In genomic region chr10:59604879-59605464, GRCm38 (mm10) we compare ENCODE assay signal across 26 mouse cellular contexts. TPM values are rescaled to one million over a fixed set of nuclear protein-coding genes. Genes with fewer than 3 reads are reported as not detected.
A peak's percentile ranks its signal among the peaks of the same experiment; 100 is the strongest.
DNase-seq lines count a peak whose midpoint lies in the region; ATAC-seq and TF ChIP-seq lines count a peak whose summit lies in the region.
"Had no signal": no experiment of that assay in that cellular context is flagged by ENCODE, and none has a peak within 500 bp of the region (broad histone marks: within the 10 kb centered on the region; RNA-seq: fewer than 3 reads in every experiment).

No protein-coding gene starts in this region.

- no peak for ATAC-seq in liver, postnatal 0 days
- peak; percentile 30; the same call in 1 of the 2 replicates for ATAC-seq in common myeloid progenitor, adult 5-6 weeks (replicated peaks; ENCODE audit: low read depth, poor library complexity, severe bottlenecking)
- peak; percentile 38; the same call in 1 of the 2 replicates for ATAC-seq in stomach, postnatal 0 days (ENCODE audit: low FRiP score, low TSS enrichment)
- ATAC-seq: forebrain, embryonic 13.5 days; forebrain, postnatal 0 days had no signal

- no peaks in the 10 kb centered on the region for H3K9me3 ChIP-seq in liver, postnatal 0 days (ENCODE audit: low read length)
- no peaks in the 10 kb centered on the region for H3K9me3 ChIP-seq in MEL (replicated peaks; ENCODE audit: insufficient read depth, low read length)
- H3K9me3 ChIP-seq in stomach, postnatal 0 days (ENCODE audit: control insufficient read depth, low read length), result no peaks in the 10 kb centered on the region
- H3K9me3 ChIP-seq: embryonic facial prominence, embryonic 13.5 days; forebrain, embryonic 13.5 days; heart, embryonic 12.5 days; hindbrain, embryonic 10.5 days had no signal

- no peak for TF ChIP-seq CTCF in liver, postnatal 0 days (IDR thresholded peaks at IDR 0.05; ENCODE audit: low read depth)
- TF ChIP-seq CTCF in MEL (IDR thresholded peaks at IDR 0.05 in 2 of 3, conservative IDR thresholded peaks at IDR 0.05 in 1 of 3; ENCODE audit: control insufficient read depth in 1 of 3, insufficient read depth in 1 of 3, low read depth in 2 of 3, low read length in 3 of 3, poor library complexity in 1 of 3, severe bottlenecking in 1 of 3), result no peak
- TF ChIP-seq CTCF in stomach, postnatal 0 days (IDR thresholded peaks at IDR 0.05; ENCODE audit: low read depth), result no peak

- TF ChIP-seq EP300 in liver, postnatal 0 days (IDR thresholded peaks at IDR 0.05; ENCODE audit: low read depth), result peak; percentile 56; the same call in 1 of the 2 replicates
- TF ChIP-seq EP300 in MEL (IDR thresholded peaks at IDR 0.05; ENCODE audit: low read depth in 1 of 2, low read length in 2 of 2), result peak; percentile 87 to 88
- no peak for TF ChIP-seq EP300 in stomach, postnatal 0 days (optimal IDR thresholded peaks at IDR 0.05)

- no peak overlapping the region for H3K9ac ChIP-seq in liver, postnatal 0 days (replicated peaks)
- no peak overlapping the region for H3K9ac ChIP-seq in MEL (ENCODE audit: control insufficient read depth, low read depth, low read length, poor library complexity, severe bottlenecking)
- no peak overlapping the region for H3K9ac ChIP-seq in stomach, postnatal 0 days (ENCODE audit: low read length)
- H3K9ac ChIP-seq: embryonic facial prominence, embryonic 13.5 days; forebrain, embryonic 13.5 days; forebrain, postnatal 0 days; heart, embryonic 12.5 days; hindbrain, embryonic 14.5 days had no signal

- no peak overlapping the region for H3K4me3 ChIP-seq in liver, postnatal 0 days (ENCODE audit: low read depth, low read length)
- H3K4me3 ChIP-seq in MEL (ENCODE audit: control insufficient read depth in 1 of 2, insufficient read depth in 1 of 2, low read depth in 2 of 2, low read length in 2 of 2), result no peak overlapping the region
- H3K4me3 ChIP-seq in stomach, postnatal 0 days (ENCODE audit: low read depth, low read length), result no peak overlapping the region
- H3K4me3 ChIP-seq: embryonic facial prominence, embryonic 13.5 days; forebrain, embryonic 13.5 days; gastrocnemius, adult 2 months; heart, embryonic 12.5 days; hindbrain, embryonic 10.5 days had no signal

- TF ChIP-seq RAD21 in MEL (IDR thresholded peaks at IDR 0.05; ENCODE audit: low read depth, low read length), result no peak

- H3K27ac ChIP-seq in liver, postnatal 0 days (ENCODE audit: low read depth), result no peak overlapping the region
- H3K27ac ChIP-seq in MEL (ENCODE audit: control insufficient read depth, low read depth, low read length), result no peak overlapping the region
- no peak overlapping the region for H3K27ac ChIP-seq in stomach, postnatal 0 days (replicated peaks)
- H3K27ac ChIP-seq: embryonic facial prominence, embryonic 13.5 days; forebrain, embryonic 13.5 days; gastrocnemius, adult 2 months; hindbrain, embryonic 10.5 days; hindbrain, embryonic 14.5 days had no signal

- peaks cover 1% of the 10 kb centered on the region; the same call in 1 of the 2 replicates for H3K79me2 ChIP-seq in MEL (ENCODE audit: control insufficient read depth, insufficient read depth, low read length, poor library complexity)

- no peaks in the 10 kb centered on the region for H3K36me3 ChIP-seq in liver, postnatal 0 days (replicated peaks; ENCODE audit: insufficient read depth, low read length)
- peaks cover 0 to 8% of the 10 kb centered on the region in 2 experiments; a peak in 2 of 4 replicates for H3K36me3 ChIP-seq in MEL (ENCODE audit: control insufficient read depth in 1 of 2, insufficient read depth in 2 of 2, low read length in 2 of 2)
- no peaks in the 10 kb centered on the region for H3K36me3 ChIP-seq in stomach, postnatal 0 days (ENCODE audit: control insufficient read depth, insufficient read depth, low read length)
- H3K36me3 ChIP-seq: embryonic facial prominence, embryonic 13.5 days; heart, embryonic 12.5 days; hindbrain, embryonic 10.5 days had no signal

- H3K4me2 ChIP-seq in liver, postnatal 0 days (ENCODE audit: low read depth, low read length), result no peak overlapping the region
- H3K4me2 ChIP-seq in stomach, postnatal 0 days (replicated peaks; ENCODE audit: low read depth), result no peak overlapping the region
- H3K4me2 ChIP-seq: embryonic facial prominence, embryonic 13.5 days; forebrain, embryonic 13.5 days; heart, embryonic 12.5 days; hindbrain, embryonic 14.5 days had no signal

- peaks cover 6% of the 10 kb centered on the region for H3K4me1 ChIP-seq in liver, postnatal 0 days (ENCODE audit: insufficient read depth)
- H3K4me1 ChIP-seq in MEL (ENCODE audit: control insufficient read depth in 1 of 2, insufficient read depth in 2 of 2, low read length in 2 of 2), result peaks cover 9 to 12% of the 10 kb centered on the region in 2 experiments
- H3K4me1 ChIP-seq in stomach, postnatal 0 days (replicated peaks; ENCODE audit: control insufficient read depth, insufficient read depth), result no peaks in the 10 kb centered on the region
- H3K4me1 ChIP-seq: hindbrain, embryonic 10.5 days had no signal

- no peak for DNase-seq in liver, postnatal 0 days
- no peak for DNase-seq in liver
- peak; percentile 80 for DNase-seq in MEL (ENCODE audit: low read depth, low spot score)
- DNase-seq in stomach, postnatal 0 days (ENCODE audit: low spot score), result no peak
- DNase-seq in left cerebral cortex, adult 11 months (ENCODE audit: low spot score), result no peak
- DNase-seq: adrenal gland, adult 8-10 months; cerebellum, adult 11 months; cerebellum, adult 8-10 months; cerebellum, postnatal 14 days; forebrain, postnatal 0 days; gastrocnemius, adult 2 months; gastrocnemius, postnatal 25 days had no signal

- 68% methylated on average over 11 of the region's 11 CpGs for WGBS in liver, postnatal 0 days (ENCODE audit: insufficient replicate concordance)
- 50% methylated on average over 11 of the region's 11 CpGs for WGBS in stomach, postnatal 0 days

- no peaks in the 10 kb centered on the region for H3K27me3 ChIP-seq in liver, postnatal 0 days (ENCODE audit: insufficient read depth, low read length)
- H3K27me3 ChIP-seq in MEL (ENCODE audit: control insufficient read depth in 1 of 2, insufficient read depth in 2 of 2, low read length in 2 of 2), result no peaks in the 10 kb centered on the region
- H3K27me3 ChIP-seq in stomach, postnatal 0 days (ENCODE audit: control insufficient read depth, insufficient read depth, low read length), result no peaks in the 10 kb centered on the region
- H3K27me3 ChIP-seq: embryonic facial prominence, embryonic 13.5 days; forebrain, embryonic 13.5 days; heart, embryonic 12.5 days had no signal

- TF ChIP-seq POLR2A in MEL (IDR thresholded peaks at IDR 0.05; ENCODE audit: control insufficient read depth in 1 of 2, insufficient read depth in 1 of 2, low read depth in 1 of 2, low read length in 2 of 2, poor library complexity in 1 of 2), result no peak

TF ChIP-seq in MEL, 35 proteins besides CTCF, POLR2A, EP300 and RAD21:
- TF ChIP-seq MAZ (IDR thresholded peaks at IDR 0.05; ENCODE audit: low read depth, low read length) (peak; percentile 78), SIN3A (IDR thresholded peaks at IDR 0.05; ENCODE audit: low read length) (0 out of 2 replicates have a peak, but pooled peaks have one; percentile 48), GATA1 (IDR thresholded peaks at IDR 0.05; ENCODE audit: low read depth, low read length) (peak; percentile 85), HCFC1 (IDR thresholded peaks at IDR 0.05; ENCODE audit: low read depth, low read length) (0 out of 2 replicates have a peak, but pooled peaks have one; percentile 18), UBTF (IDR thresholded peaks at IDR 0.05; ENCODE audit: borderline replicate concordance, insufficient read depth, low read depth, low read length) (no peak), RCOR1 (IDR thresholded peaks at IDR 0.05; ENCODE audit: low read depth, low read length) (peak; percentile 91), ZNF384 (IDR thresholded peaks at IDR 0.05; ENCODE audit: low read depth, low read length) (no peak), MYB (IDR thresholded peaks at IDR 0.05; ENCODE audit: low read depth, low read length) (no peak), ETS1 (IDR thresholded peaks at IDR 0.05; ENCODE audit: low read depth, low read length) (peak; percentile 83), TAL1 (IDR thresholded peaks at IDR 0.05; ENCODE audit: low read length) (peak; percentile 69), TCF12 (IDR thresholded peaks at IDR 0.05; ENCODE audit: low read depth, low read length) (peak; percentile 96)
TF ChIP-seq in MEL: peak in this region for 8.

RNA-seq across cellular contexts. Expression of gene Gm10322, which starts 10.9 kb away (rescaled TPM):
- polyA plus RNA-seq in liver, postnatal 0 days (2015; fragmentation: Nextera tagmentation; extraction: Ambion mirVana), result not detected in 2 replicates
- 0.58 TPM in 1 of 2 replicates, not detected in the other for total RNA-seq in MEL (2012; rRNA removed)
- not detected for polyA plus RNA-seq in MEL (2012; ENCODE audit: insufficient read depth in 1 of 2, insufficient read length in 2 of 2, low read depth in 1 of 2, low replicate concordance in 2 of 2, missing spikeins in 1 of 2)
- total RNA-seq in common myeloid progenitor, adult 5-6 weeks (2017), result not detected in 2 replicates
- polyA plus RNA-seq in stomach, postnatal 0 days (2015; fragmentation: Nextera tagmentation; extraction: Ambion mirVana), result 0.38 TPM in 1 of 2 replicates, not detected in the other
- total RNA-seq: adrenal gland, adult 8-10 months; adrenal gland, postnatal 4 days; ES-E14; forebrain, postnatal 0 days; gastrocnemius, adult 2 months; gastrocnemius, postnatal 25 days; granulocyte monocyte progenitor cell, adult 5-6 weeks; heart, adult 8-10 months; heart, postnatal 25 days had no signal
- polyA plus RNA-seq: brain, embryonic 14.5 days; cortical plate, adult 2 months; embryonic facial prominence, embryonic 13.5 days; forebrain, embryonic 13.5 days; forebrain, postnatal 0 days; heart, embryonic 12.5 days; heart, embryonic 16.5 days; hindbrain, embryonic 10.5 days; hindbrain, embryonic 14.5 days had no signal

RNA-seq across cellular contexts. Expression of gene Mcu, which starts 11.5 kb away (rescaled TPM):
- polyA plus RNA-seq in liver, postnatal 0 days (2015; fragmentation: Nextera tagmentation; extraction: Ambion mirVana), result 11.8 and 13.5 TPM in 2 replicates
- total RNA-seq in MEL (2012; rRNA removed), result 7.7 TPM in 2 replicates
- polyA plus RNA-seq in MEL (2012; ENCODE audit: insufficient read depth in 1 of 2, insufficient read length in 2 of 2, low read depth in 1 of 2, low replicate concordance in 2 of 2, missing spikeins in 1 of 2), result 1 to 10 TPM in 1 of 2 experiments, not detected in 1; 9.4 TPM
- 16.5 and 25.4 TPM in 2 replicates for total RNA-seq in common myeloid progenitor, adult 5-6 weeks (2017)
- polyA plus RNA-seq in stomach, postnatal 0 days (2015; fragmentation: Nextera tagmentation; extraction: Ambion mirVana), result 56.9 and 57.2 TPM in 2 replicates
